In genomic region chr10:45174345-45174744, GRCm38 (mm10) we compare ENCODE assay signal across 22 mouse cellular contexts. TPM values are rescaled to one million over a fixed set of nuclear protein-coding genes. Genes with fewer than 3 reads are reported as not detected.
A peak's percentile ranks its signal among the peaks of the same experiment; 100 is the strongest.
DNase-seq lines count a peak whose midpoint lies in the region; ATAC-seq and TF ChIP-seq lines count a peak whose summit lies in the region.
"Had no signal": no experiment of that assay in that cellular context is flagged by ENCODE, and none has a peak within 500 bp of the region (broad histone marks: within the 10 kb centered on the region; RNA-seq: fewer than 3 reads in every experiment).

No protein-coding gene starts in this region.

- TF ChIP-seq CTCF in kidney, postnatal 0 days (IDR thresholded peaks at IDR 0.05; ENCODE audit: low read depth), result no peak

- no peak for DNase-seq in kidney, adult 8-10 months
- no peak for DNase-seq in kidney, postnatal 0 days (ENCODE audit: low spot score)
- no peak for DNase-seq in kidney, postnatal 36 days
- DNase-seq in right cerebral cortex, postnatal 4 days, result no peak
- DNase-seq: adrenal gland, adult 2 months; adrenal gland, postnatal 10 days; adrenal gland, postnatal 25 days; cerebellum, adult 11 months; cerebellum, adult 18-20 months; cerebellum, adult 8-10 months; cerebellum, adult 9-11 months; cerebellum, postnatal 14 days; cerebellum, postnatal 36 days; embryo, embryonic 11 days had no signal

- H3K27ac ChIP-seq in kidney, embryonic 14.5 days (ENCODE audit: low read depth, low read length), result no peak overlapping the region
- H3K27ac ChIP-seq in kidney, postnatal 0 days, result no peak overlapping the region
- H3K27ac ChIP-seq: embryonic facial prominence, embryonic 13.5 days; embryonic facial prominence, embryonic 15.5 days; forebrain, embryonic 10.5 days; forebrain, embryonic 12.5 days had no signal

- H3K9ac ChIP-seq in kidney, embryonic 14.5 days (ENCODE audit: low read depth, low read length), result no peak overlapping the region
- no peak overlapping the region for H3K9ac ChIP-seq in kidney, postnatal 0 days (ENCODE audit: low read depth, low read length)
- H3K9ac ChIP-seq: embryonic facial prominence, embryonic 13.5 days; embryonic facial prominence, embryonic 15.5 days; forebrain, embryonic 12.5 days had no signal

- H3K36me3 ChIP-seq in kidney, embryonic 14.5 days (ENCODE audit: control insufficient read depth, insufficient read depth, low read length), result no peaks in the 10 kb centered on the region
- H3K36me3 ChIP-seq in kidney, postnatal 0 days (ENCODE audit: insufficient read depth, low read length), result no peaks in the 10 kb centered on the region
- H3K36me3 ChIP-seq: embryonic facial prominence, embryonic 13.5 days; embryonic facial prominence, embryonic 15.5 days; forebrain, embryonic 10.5 days; forebrain, embryonic 12.5 days had no signal

- H3K4me3 ChIP-seq in kidney, embryonic 14.5 days (ENCODE audit: low read length), result no peak overlapping the region
- no peak overlapping the region for H3K4me3 ChIP-seq in kidney, postnatal 0 days (replicated peaks; ENCODE audit: low read depth, low read length)
- H3K4me3 ChIP-seq: embryonic facial prominence, embryonic 13.5 days; embryonic facial prominence, embryonic 15.5 days; erythroblast, embryonic 14.5 days; forebrain, embryonic 10.5 days; forebrain, embryonic 12.5 days had no signal

- ATAC-seq in kidney, embryonic 14.5 days (ENCODE audit: low FRiP score, low TSS enrichment), result peak; percentile 60; the same call in 1 of the 2 replicates
- 0 out of 2 replicates have a peak, but pooled peaks have one; percentile 54 for ATAC-seq in kidney, postnatal 0 days (replicated peaks; ENCODE audit: low FRiP score, low read depth)
- ATAC-seq: forebrain, embryonic 14.5 days; forebrain, embryonic 16.5 days had no signal

- H3K4me2 ChIP-seq in kidney, embryonic 14.5 days (replicated peaks; ENCODE audit: low read depth, low read length), result no peak overlapping the region
- no peak overlapping the region for H3K4me2 ChIP-seq in kidney, postnatal 0 days (ENCODE audit: low read length)
- H3K4me2 ChIP-seq: embryonic facial prominence, embryonic 13.5 days; embryonic facial prominence, embryonic 15.5 days; forebrain, embryonic 12.5 days had no signal

- WGBS in kidney, embryonic 14.5 days, result 36% methylated on average over 3 of the region's 3 CpGs
- WGBS in kidney, postnatal 0 days, result 39% methylated on average over 3 of the region's 3 CpGs

- H3K4me1 ChIP-seq in kidney, embryonic 14.5 days (ENCODE audit: control insufficient read depth, insufficient read depth, low read length), result no peaks in the 10 kb centered on the region
- H3K4me1 ChIP-seq in kidney, postnatal 0 days (replicated peaks; ENCODE audit: insufficient read depth, low read length), result no peaks in the 10 kb centered on the region
- H3K4me1 ChIP-seq: embryonic facial prominence, embryonic 13.5 days; embryonic facial prominence, embryonic 15.5 days; forebrain, embryonic 12.5 days had no signal

- H3K9me3 ChIP-seq in kidney, embryonic 14.5 days (ENCODE audit: control insufficient read depth, low read length), result no peaks in the 10 kb centered on the region; the same call in 1 of the 2 replicates
- H3K9me3 ChIP-seq in kidney, postnatal 0 days (replicated peaks; ENCODE audit: low read length), result no peaks in the 10 kb centered on the region
- H3K9me3 ChIP-seq: embryonic facial prominence, embryonic 13.5 days; embryonic facial prominence, embryonic 15.5 days; forebrain, embryonic 10.5 days; forebrain, embryonic 12.5 days had no signal

- no peaks in the 10 kb centered on the region for H3K27me3 ChIP-seq in kidney, embryonic 14.5 days (ENCODE audit: control insufficient read depth, insufficient read depth, low read length)
- no peaks in the 10 kb centered on the region for H3K27me3 ChIP-seq in kidney, postnatal 0 days (ENCODE audit: insufficient read depth, low read length)
- H3K27me3 ChIP-seq: embryonic facial prominence, embryonic 13.5 days; embryonic facial prominence, embryonic 15.5 days; forebrain, embryonic 12.5 days had no signal

RNA-seq across cellular contexts. Expression of gene Popdc3, which starts 3.6 kb away (rescaled TPM):
- 0.22 and 0.51 TPM in 2 replicates for polyA plus RNA-seq in kidney, embryonic 14.5 days (2014; fragmentation: Nextera tagmentation; extraction: Ambion mirVana)
- 0.32 and 0.50 TPM in 2 replicates for polyA plus RNA-seq in kidney, postnatal 0 days (2015; fragmentation: Nextera tagmentation; extraction: Ambion mirVana)
- polyA plus RNA-seq: erythroblast, embryonic 14.5 days had no signal
